Mouse (Mus musculus) kidney, adult 2 months (tissue): Measurements from ENCODE around the gene Ttn. TPM values are rescaled to one million over a fixed set of nuclear protein-coding genes. Genes with fewer than 3 reads are reported as not detected.

Experiments
- DNase-seq: peaks from one replicate; pipeline ENCODE4 v3.0.0; 2021
- H3K27ac ChIP-seq: fragments of 200-500 bp; 2 replicates; pipeline ENCODE4 v1.5.1; 2012; ENCODE audit warnings: low read depth, low read length, control low read depth, inconsistent platforms; ENCODE audit not compliant: insufficient read depth
- H3K27me3 ChIP-seq: fragments of 200-500 bp; replicated peaks from 2 replicates; pipeline ENCODE4 v1.6.1; 2012; ENCODE audit warnings: mild to moderate bottlenecking, moderate library complexity, low read length, inconsistent platforms; ENCODE audit not compliant: control insufficient read depth, insufficient read depth
- H3K36me3 ChIP-seq: fragments of 200-500 bp; 2 replicates; pipeline ENCODE4 v1.6.1; 2012; ENCODE audit warnings: mild to moderate bottlenecking, moderate library complexity, low read length, inconsistent platforms; ENCODE audit not compliant: control insufficient read depth, insufficient read depth
- H3K4me1 ChIP-seq: fragments of 200-500 bp; 2 replicates; pipeline ENCODE4 v1.6.1; 2011; ENCODE audit warnings: low read length; ENCODE audit not compliant: control insufficient read depth, insufficient read depth
- H3K4me3 ChIP-seq: fragments of 200-500 bp; 2 replicates; pipeline ENCODE4 v1.5.1; 2011; ENCODE audit warnings: mild to moderate bottlenecking, low read depth, low read length, control low read depth; ENCODE audit not compliant: insufficient read depth
- CTCF ChIP-seq: fragments of 200-500 bp; conservative IDR thresholded peaks from 2 replicates; pipeline ENCODE4 v1.5.1; 2011; ENCODE audit warnings: low read depth, mild to moderate bottlenecking, control low read depth, low read length, moderate library complexity, mixed read lengths; ENCODE audit not compliant: insufficient read depth, insufficient read length
- POLR2A ChIP-seq: fragments of 200-500 bp; IDR thresholded peaks from one replicate; pipeline ENCODE4 v1.6.1; 2011; ENCODE audit warnings: low read depth, low read length, control low read depth
- WGBS: fragments of 180-500 bp; shearing (Covaris S2); methylation state at CpG from one replicate; pipeline ENCODE4 v1.1.7; 2018; 5-methylcytosine and 5-hydroxymethylcytosine counted together
- polyA plus RNA-seq: library from polyadenylated mRNA; depleted of rRNA; stranded (reverse); fragments of >200 nt; gene quantifications from 2 replicates; pipeline ENCODE4 v1.2.3, GENCODE M21; 2012

The Ttn gene
- polyA plus RNA-seq, 1 experiment = 1.2 TPM

- 88% methylated on average over 6 of the region's 6 CpGs for WGBS
- Histone ChIP-seq H3K4me1 (no peaks in the 10 kb centered on the region), H3K4me3 (no peak overlapping the region), H3K27ac (no peak overlapping the region), H3K36me3 (no peaks in the 10 kb centered on the region), H3K27me3 (no peaks in the 10 kb centered on the region)
- DNase-seq = no peak
- TF ChIP-seq CTCF = no peak
These were observed 220.2 kb downstream of the Ttn start for GRCm38 (mm10) chr2:76762154-76762553.

DNA sequence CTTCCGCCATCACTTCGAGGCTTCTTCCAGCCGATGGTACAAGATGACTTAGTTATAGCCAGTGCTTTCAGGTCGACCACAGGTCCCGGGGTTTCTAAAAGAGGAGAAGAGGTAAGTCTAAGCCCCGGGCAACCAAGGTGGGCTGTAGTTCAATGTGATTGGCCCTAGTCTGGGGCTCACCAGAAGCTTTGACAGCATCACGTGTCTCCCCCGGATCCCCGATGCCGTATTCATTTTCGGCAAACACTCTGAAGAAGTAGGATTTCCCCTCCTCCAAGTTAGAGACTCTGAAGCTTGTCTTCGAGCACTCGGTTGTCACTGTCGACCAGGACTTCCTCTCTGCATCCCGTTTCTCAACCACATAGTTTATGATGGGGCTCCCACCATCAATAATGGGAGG is 225.9 kb downstream of the Ttn start:
- no peak for TF ChIP-seq POLR2A
- TF ChIP-seq CTCF = no peak
- no peak overlapping the region for H3K4me3 ChIP-seq
- no peak for DNase-seq
- H3K27me3 ChIP-seq = no peaks in the 10 kb centered on the region
- no peaks in the 10 kb centered on the region for H3K36me3 ChIP-seq
- 95% methylated on average over 15 of the region's 15 CpGs for WGBS
- no peaks in the 10 kb centered on the region for H3K4me1 ChIP-seq
- no peak overlapping the region for H3K27ac ChIP-seq

- Histone ChIP-seq H3K36me3 (no peaks in the 10 kb centered on the region), H3K27me3 (no peaks in the 10 kb centered on the region), H3K4me1 (no peaks in the 10 kb centered on the region), H3K27ac (no peak overlapping the region), H3K4me3 (no peak overlapping the region)
- TF ChIP-seq POLR2A (no peak), CTCF (no peak)
- DNase-seq = no peak
- WGBS = 96% methylated on average over 6 of the region's 6 CpGs
These were observed 230.4 kb downstream of the Ttn start for GRCm38 (mm10) chr2:76751993-76752392.

DNA sequence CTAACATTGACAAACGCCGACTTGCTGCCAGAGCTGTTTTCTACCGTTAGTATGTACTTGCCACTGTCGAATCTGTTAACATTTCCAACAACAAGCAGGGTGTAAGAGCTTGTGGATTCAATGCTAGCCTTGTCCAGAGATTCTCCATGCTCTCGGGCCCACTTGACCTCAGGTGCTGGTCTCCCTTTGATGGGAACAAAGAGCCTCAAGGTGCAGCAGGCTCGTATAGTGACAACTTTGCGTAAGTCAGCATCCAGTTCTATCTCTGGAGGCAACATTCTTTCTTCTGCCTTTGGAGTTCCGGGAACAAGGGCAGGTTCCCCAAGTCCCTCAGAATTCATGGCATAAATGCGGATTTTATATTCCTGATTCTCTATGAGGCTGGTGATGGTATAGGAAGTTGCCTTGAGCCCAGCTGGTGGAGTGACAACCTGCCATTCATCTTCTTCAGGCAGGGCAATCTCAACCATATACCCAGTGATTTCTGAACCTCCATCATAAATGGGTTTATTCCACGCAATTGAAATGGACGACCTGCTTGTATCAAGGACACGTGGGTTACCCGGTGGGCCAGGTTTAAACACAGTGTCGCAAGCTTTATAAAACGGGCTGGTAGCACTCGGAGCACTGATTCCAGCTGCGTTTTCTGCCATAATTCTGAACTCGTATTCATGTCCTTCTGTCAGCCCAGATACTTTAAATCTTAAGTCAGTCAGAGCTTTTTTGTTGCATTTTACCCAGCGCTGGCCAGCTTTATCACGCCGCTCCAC is 232.8 kb downstream of the Ttn start:
- WGBS = 97% methylated on average over 21 of the region's 21 CpGs
- no peak for TF ChIP-seq POLR2A
- TF ChIP-seq CTCF = no peak
- Histone ChIP-seq H3K27ac (no peak overlapping the region), H3K36me3 (no peaks in the 10 kb centered on the region), H3K4me1 (no peaks in the 10 kb centered on the region), H3K27me3 (no peaks in the 10 kb centered on the region), H3K4me3 (no peak overlapping the region)
- DNase-seq = no peak

DNA sequence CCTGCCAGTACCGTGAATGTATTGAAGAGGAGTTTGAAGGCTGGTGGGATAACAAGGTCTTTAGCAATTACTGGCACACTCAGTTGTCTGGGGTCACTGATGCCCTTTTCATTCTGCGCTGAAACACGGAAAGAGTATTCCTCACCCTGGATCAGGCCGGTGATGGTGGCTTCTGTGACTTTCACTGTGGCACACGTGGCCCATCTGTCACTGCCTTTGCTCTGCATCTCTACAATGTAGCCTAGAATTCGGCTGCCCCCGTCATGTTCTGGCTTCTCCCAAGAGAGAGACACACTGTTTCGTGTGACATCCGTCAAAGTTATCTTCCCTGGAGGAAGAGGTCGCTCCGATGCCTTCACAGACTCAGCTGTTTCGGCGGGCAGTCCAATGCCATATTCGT is 233.7 kb downstream of the Ttn start:
- H3K36me3 ChIP-seq = no peaks in the 10 kb centered on the region
- DNase-seq = no peak
- no peaks in the 10 kb centered on the region for H3K27me3 ChIP-seq
- no peak for TF ChIP-seq CTCF
- no peaks in the 10 kb centered on the region for H3K4me1 ChIP-seq
- WGBS = 93% methylated on average over 14 of the region's 14 CpGs
- H3K27ac ChIP-seq = no peak overlapping the region
- H3K4me3 ChIP-seq = no peak overlapping the region

DNA sequence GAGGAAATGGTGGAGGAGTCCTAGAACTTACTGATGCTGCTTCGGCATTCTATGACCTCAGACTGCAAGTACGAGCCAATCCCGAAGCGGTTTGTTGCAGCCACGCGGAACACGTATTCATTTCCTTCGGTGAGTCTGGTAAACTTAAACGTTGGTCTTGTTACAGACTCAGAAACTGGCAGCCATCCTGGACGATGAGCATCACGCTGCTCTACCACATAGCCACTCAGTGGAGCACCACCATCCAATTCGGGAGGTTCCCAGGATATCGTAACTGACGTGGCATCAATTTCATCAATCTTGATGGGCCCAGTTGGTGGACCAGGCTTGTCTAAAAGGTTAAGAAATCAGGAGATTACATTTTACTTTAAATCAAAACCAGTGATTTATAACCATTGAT is 262.7 kb downstream of the Ttn start:
- Histone ChIP-seq H3K36me3 (peaks cover under 1% of the 10 kb centered on the region), H3K4me3 (no peak overlapping the region), H3K27me3 (no peaks in the 10 kb centered on the region), H3K27ac (no peak overlapping the region), H3K4me1 (no peaks in the 10 kb centered on the region)
- TF ChIP-seq POLR2A = no peak
- TF ChIP-seq CTCF = no peak
- WGBS = 96% methylated on average over 14 of the region's 14 CpGs
- DNase-seq = no peak

DNA sequence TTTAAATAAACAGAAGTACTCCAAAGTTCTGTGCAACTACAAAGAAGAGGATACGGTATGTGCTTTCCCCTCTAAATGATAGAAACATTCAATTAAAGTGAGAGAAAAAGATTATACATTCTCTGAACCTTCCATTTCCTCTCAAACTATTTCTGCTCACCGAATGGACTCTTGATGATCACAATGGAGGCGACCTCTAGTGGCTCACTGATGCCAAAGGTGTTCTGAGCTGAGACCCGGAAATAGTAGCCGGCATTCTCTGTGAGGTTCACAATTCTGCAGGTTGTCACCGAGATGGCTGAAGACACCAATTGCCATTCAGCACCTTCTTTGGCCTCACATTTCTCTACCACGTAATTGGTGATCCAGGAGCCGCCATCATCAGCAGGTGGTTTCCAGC is 267.4 kb downstream of the Ttn start:
- WGBS = 73% methylated on average over 8 of the region's 8 CpGs
- Histone ChIP-seq H3K4me1 (no peaks in the 10 kb centered on the region), H3K27ac (no peak overlapping the region), H3K27me3 (no peaks in the 10 kb centered on the region), H3K36me3 (peaks cover 2% of the 10 kb centered on the region; the same call in 1 of the 2 replicates), H3K4me3 (no peak overlapping the region)
- DNase-seq = no peak
- TF ChIP-seq POLR2A = no peak
- no peak for TF ChIP-seq CTCF

DNA sequence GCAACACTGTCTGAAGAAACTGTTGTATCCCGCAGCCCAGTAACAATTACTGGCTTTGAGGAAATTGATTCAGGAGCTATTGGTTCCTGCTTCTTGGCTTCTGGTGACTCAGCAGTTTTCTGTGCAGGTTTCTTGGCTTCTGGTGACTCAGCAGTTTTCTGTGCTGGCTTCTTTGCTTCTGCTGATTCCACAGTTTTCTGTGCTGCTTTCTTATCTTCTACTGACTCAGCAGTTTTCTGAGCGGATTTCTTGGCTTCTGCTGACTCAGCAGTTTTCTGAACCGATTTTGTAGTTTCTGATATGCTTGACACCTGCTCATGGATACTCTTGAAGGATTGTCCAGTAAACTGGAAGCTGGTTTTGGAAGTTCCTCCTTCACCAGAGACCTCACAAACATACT is 273.8 kb downstream of the Ttn start:
- no peak for DNase-seq
- 87% methylated on average over 3 of the region's 3 CpGs for WGBS
- TF ChIP-seq POLR2A (no peak), CTCF (no peak)
- no peaks in the 10 kb centered on the region for H3K4me1 ChIP-seq
- H3K27ac ChIP-seq = no peak overlapping the region
- 0 out of 2 replicates have a peak, but pooled peaks cover 2% of the 10 kb centered on the region for H3K36me3 ChIP-seq
- H3K27me3 ChIP-seq = no peaks in the 10 kb centered on the region
- no peak overlapping the region for H3K4me3 ChIP-seq
